Mouse (Mus musculus) cerebellum, adult 8-10 months (tissue): ENCODE measurements at regions not wholly inside any gene's neighbourhood (a gene's known extent, or its start where the extent isn't known, plus 50 kb on each side); places are given as distances from the start of the nearest gene placed in this dataset.
A peak's percentile ranks its signal among the peaks of the same experiment; 100 is the strongest.

Experiments used
- DNase-seq: peaks from one replicate; pipeline ENCODE4 v3.0.0; 2022

DNA sequence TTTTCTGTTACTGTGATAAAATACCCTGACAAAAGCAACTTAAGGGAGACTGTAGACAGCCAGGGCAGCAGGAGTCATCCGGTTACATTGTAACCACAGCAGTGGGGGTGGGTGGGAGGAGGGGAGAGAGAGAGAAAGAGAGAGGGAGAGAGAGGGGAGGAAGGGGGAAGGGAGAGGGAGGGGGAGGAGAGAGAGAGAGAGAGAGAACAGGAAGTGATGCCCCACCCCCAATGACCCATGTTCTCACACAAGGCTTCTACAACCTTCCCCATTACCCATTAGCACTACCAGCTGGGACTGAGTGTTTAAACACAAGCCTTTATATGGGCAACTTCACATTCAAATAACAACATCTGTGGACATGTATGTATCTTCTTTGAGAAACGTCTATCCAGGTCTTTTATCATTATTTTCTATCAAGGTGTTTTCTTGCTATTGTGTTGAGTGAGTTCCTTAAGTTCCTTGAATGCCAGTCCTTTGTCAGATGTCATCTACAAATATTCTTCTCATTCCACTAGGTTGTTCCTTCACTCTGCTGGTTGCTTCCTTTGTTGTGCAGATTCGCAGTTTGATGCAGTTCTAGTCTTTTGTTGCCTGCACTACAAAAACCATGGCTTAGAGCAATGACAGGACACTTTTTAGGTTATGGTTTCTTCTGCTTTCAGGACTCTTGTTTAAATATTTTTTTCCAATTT lies 274.7 kb upstream of the Ddx18 start:
- no peak for DNase-seq

DNA sequence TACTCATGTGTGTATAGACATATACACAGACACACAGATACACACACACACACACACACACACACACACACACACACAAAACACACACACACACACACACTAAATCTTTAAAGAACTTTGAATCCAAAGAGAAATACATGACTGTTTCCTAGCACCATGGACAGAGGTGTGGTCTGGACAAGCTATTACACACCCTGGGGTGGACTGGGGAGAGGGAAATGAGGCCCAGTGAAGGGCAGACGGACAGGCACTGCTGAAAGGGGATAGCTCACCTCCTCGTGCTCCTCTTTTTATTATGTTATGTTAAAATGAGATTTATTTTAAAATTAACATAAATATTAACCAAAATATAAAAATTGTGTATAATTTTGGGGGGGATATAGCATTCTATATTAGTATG lies 265.8 kb upstream of the Ddx18 start:
- no peak for DNase-seq

DNA sequence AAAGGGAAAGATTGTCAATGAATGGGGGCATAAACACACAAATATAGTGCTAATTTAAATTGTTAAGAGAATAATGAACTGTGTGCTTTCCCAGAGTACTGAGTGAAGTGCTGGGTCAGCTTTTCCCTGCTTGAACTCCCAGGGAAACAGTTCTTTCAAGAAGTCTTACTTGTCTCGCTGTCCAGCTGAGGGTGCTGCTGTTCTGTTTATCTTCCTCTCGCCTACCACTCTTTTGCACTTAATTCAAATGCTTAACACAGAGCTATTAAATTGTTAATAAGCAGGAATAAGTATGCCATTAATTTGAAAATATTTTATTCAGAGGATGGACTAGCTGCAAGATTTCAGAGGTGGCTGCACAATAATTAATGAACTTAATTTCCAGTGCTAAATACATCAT lies 262.5 kb upstream of the Ddx18 start:
- DNase-seq: no peak

DNA sequence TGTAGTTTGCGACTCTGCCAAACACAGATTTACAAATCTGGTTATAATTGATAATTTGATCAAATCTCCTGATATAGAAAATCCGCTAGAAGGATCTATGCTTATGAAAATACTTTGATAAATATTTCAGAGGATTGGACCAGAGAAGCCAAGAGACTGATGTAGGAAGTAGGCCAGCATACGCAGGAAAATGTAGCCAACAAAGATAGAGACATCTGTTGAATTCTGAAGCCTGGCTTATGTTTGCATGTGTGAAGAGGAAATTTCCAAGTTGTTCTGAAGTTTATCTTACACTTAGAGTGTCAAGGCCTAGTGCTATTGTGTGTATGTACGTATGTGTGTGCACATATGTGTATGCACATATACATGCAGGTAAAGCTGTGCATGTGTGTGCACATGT lies 255.2 kb upstream of the Ddx18 start:
- no peak for DNase-seq

DNA sequence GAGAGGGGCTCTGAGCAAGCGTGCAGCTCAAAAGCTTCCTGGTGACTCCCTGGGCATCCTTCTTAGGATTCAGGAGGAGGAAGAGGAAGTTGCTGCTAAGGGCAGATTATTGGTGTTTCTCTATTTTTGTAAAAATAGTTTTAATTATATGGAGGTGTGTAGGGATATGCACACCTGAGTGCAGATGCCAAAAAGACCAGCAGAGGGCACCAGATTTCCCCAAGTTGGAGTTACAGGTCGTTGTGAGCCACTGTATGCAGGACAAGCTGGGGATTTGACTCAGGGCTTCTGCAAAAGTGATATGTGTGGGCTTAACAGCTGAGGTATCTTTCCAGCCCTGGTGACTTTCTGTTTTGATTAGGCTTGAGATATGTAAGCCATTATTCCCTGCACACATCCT lies 235.5 kb upstream of the Ddx18 start:
- DNase-seq: no peak

DNA sequence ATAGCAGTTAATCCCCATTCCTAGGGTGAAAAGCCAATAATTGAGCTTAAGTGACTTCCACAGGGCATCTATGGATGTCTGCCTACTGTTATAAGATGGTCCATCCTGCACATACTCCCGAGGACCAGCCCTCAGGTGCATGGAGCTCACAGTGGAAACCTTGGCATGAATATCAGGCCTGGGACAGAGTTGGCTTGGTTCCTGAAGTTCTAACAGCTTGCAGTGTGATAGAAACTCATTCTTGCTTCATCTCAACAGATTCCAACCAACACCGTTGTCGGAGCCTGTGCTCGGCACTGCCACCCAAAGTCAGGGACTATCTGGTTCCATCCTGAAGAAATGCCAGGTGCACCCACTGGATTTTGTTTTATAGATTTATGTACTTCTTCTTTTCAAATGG lies 234.7 kb upstream of the Ddx18 start:
- DNase-seq: peak; percentile 7

DNA sequence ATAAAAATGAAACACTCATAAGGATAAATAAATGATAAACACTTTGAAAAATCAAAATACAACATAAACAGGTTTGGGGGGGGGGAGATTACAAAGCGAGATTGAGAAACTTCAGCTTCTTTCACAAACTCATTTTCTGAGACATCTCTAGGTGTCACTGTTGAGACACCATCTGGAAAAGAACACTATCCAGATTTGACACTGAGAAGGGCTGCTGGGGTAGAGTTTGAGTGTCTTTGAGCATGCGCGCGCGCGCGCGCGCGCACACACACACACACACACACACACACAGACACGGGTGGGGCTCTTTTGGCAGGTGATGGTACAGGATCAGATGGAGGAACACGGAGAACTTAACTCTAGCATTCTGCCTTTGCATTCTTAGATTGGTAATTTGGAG lies 230.7 kb upstream of the Ddx18 start:
- no peak for DNase-seq

DNA sequence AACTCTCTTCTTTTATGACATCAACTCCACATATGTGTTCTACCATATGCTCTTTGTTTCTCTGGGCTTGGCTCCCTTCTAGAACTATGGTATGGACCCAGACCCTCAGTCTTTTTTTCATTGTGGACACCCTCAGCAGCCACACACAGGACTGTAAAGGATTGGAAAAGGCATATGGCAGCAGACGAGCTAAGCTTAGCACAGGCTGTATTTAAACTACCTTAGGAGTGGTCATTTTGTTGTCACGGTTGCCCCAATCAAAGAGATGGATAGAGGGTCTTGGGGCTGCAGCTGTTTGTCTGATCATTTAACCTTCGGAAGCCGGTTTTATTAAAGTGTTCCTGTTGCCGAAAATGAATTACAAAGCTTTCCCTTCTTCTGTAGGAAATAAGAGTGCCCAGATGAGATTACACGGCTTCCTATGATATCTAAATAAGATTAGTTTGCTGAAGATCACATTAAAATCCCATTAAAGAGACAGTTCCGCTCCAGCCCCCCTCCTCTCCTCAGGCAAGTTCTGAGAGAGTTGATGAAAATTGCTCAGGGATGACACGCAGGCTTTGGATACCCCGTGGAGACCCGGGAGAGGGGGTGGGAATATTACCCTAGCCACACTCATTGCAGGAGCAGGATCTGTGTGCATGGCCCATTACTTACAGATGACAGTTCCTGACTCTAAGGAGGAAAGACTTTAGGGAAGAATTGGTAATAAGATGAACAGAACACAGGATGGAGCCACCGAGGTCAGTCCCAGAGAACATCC lies 227.4 kb upstream of the Ddx18 start:
- DNase-seq: no peak

DNA sequence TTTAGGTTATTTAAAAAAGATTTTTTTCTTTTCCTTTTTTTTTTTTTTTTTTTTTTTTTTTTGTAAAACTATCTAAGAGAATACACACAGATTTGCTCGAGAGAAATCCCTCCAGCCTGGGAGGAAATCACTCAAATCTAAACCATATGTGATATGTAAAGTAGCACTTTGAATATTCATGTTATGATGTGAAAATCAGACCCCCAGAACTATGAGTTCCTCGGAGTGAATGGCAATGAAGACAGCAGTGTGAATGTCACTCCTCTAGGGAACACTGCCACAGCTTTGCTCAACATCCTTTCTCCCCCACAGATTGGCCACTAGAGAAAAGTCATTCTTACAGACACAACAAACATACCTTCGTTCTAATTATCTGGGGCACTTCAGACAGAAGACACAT lies 217.8 kb upstream of the Ddx18 start:
- DNase-seq: no peak

DNA sequence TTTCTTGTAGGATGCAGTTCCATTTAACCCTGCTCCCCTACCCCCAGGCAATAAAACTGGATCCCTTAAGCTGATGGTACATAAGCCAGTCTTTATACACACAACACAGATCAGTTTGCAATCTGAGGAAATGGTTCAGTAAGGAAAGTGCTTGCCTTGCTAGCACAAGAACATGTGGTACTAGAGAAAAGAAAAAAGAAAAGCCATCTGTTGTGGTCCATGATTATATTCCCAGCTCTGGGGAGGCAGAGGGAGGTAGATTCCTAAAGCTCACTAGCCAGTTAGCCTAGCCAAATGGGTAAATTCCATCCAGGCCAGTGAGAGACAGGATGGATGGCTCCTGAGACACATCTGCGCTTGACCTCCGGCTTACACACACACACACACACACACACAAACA lies 206.2 kb upstream of the Ddx18 start:
- DNase-seq: no peak

DNA sequence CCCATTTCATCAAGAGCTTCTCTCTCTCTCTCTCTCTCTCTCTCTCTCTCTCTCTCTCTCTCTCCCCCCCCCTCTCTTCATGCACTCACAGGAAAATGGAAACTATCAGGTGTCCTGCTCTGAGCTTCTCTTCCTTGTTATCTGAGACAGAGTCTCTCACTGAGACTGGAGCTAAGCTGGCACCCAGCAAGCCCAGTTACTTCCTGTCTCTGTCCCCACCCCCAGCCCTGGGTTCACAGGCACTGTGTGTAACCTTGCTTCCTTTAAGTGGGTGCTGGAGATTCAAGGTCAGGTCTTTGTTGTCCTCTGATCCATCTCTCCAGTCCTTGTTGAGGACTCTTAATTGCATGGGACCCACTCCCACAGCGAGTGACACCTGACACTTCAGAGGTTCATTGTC lies 203.7 kb upstream of the Ddx18 start:
- DNase-seq: no peak

DNA sequence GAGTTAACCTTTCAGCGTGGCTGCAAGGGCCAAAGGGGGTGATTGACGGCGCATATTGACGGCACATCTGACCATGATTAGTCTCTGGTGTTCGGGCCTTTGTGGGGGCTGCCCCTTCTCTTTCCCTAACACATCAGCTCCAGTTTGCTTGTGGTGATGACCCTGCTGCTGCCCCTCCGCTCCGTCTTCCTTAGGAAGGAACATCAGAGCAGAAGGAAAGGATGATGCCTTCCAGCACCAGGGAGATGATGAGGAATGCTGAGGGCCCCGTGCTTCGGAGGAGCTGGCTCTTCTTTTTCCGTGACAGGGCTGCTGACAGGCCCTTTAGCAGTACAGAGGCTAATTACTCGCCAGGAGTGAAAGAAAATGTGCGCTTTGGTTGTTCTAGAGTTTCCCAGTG lies 203.1 kb upstream of the Ddx18 start:
- no peak for DNase-seq

DNA sequence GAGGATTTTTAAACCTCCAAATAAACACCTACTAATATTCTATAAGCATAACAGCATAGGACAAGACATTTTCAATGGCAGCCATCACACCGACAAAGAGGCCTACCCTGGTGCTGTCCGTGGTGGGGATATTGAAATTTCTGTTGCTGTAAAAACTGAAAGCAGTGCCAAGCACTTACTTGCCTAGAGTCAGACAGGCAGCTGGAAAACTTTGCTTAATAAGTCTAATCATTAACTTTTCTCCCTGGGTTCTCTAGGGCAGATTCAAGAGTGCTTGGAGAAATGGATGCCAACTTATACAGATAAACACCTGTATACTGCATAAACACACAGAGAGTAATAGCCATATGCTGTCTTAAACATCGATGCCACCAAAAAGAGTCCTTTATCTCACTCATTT lies 192.3 kb upstream of the Ddx18 start:
- no peak for DNase-seq

DNA sequence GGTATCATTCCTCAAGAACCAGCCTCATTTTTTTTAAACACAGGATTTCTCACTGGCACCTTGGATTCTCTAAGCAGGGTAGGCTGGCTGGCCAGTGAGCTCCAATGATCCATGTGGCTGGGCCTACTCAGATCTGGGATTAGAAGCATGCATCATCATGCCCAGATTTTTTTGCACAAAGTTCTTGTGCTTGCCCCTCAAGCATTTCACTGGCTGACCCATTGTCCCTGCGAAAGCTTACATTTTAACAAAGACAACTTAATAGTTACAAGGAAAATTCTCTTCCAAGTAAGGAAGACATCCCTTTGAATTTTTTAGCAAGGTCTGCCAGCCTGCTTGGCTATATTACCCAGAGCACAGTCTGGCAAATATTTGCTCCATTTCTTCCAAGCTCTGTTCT lies 177.4 kb upstream of the Ddx18 start:
- DNase-seq: no peak

DNA sequence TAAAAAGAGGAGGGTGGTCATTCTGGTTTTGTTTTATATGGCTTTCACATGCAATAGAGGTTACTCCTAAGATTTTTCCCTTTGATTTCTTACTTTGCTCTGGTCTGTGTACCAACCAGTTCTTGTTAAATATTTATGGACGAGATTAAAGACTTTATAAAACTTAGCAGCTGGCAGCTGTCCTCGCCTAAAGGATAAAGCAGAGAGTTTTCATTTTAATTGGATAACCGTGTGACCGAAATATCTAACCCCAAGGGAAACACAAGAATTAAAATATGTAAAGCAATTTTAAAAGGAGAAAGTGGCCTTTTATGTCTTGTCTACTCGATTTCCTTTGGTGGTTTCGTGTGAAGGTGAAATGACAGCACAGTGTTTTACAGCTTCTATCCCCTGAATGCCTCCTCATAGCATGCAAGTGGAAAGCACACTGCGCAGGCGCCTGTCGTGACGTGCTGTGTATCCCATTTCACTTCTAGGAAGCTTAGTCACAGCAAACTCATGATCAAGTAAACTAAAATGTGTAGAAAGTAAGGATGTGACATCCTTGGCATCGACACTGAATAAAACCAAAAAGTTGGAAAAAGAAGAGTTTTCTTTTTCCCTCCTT lies 167.4 kb upstream of the Ddx18 start:
- DNase-seq: no peak

DNA sequence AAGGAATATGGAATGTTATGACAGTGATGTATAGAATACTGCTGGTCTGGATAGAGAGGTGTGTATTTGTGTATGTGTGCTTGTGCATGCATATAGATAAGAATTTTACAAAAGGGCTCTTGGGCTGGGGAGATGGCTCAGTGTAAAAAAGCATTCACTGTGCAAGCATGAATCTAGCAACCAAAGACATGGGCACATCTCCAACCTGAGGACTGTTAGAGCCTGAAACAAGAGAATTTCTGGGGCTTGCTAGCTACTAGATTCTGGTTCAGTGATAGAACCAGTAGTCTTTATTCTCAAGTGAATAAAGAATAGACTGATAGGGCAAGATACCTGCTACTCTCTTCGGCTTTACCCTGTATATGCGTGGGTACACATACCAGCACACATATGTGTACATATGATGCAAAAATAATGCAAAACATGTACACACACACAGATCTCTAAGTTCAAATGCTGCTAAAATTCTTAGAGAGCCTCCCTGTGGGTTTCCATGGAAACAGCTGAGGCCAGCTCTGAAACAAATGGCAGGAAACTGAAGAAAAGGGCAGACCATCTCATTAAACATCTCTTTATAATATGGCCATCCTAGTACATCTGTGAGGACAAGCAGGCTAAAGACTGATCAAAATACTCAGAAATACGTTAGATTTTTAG lies 166.8 kb upstream of the Ddx18 start:
- no peak for DNase-seq

DNA sequence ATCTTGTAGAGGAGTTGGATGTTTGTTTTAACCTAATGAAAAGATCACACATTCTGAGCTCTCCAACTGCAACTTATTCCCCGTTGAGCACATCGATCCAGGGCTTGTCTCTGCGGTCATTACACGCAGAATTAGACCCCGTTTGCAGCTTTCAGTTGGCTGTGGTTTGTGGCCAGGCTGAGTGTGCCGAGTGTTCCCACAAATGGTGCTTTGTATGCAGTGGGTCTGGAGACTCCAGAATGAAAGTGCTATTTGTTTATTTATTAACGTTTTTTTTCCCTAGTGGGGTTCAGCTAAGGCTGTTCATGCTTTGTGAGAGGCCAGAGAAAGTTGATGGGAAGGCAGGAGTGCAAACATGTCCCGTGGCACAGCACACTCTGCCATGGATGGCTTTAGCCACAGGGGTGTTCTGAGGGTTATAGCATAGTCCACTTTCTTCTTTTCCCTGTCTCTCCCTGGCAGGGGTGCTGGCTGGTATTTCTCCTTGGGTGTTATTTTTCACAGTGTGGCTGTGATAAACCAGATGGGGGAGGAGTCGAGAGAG lies 141.6 kb upstream of the Ddx18 start:
- DNase-seq: no peak

DNA sequence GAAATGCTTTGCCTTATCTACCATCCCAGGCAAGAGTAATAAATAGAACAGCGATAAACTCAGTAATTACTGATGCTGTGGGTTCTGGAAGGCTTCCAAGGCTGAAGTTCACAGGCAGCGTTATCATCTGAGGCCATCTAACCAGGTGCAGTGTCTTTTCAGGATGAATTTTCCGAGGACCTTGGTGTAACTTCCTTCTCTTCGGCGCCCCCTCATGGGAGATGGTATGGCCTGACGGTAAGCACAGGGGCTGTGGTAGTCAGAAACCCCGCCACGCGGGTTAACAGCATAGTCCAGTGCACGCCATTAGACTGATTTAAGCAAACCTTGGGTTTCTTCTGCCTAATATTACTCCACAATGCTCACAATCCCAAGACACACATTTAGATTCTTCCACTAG lies 140.5 kb upstream of the Ddx18 start:
- DNase-seq: no peak

DNA sequence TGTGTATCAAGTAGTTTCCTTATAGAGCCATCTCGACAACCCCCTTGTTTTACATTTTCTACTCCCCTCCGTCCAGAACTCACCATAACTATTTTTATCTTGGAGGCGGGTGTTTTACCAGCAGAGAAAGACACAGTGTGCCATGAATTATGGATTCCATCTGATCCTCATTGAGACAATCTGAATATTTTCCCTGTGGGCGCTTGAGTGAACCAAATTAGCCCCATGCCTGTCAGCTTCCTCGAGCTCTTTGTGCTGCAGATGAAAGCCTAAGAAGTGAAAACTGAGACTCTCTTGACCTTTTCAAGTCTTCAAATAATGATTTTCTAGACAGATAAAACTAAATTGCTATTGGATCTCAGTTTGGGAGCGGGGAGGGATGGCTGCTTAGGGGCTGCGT lies 134.0 kb upstream of the Ddx18 start:
- no peak for DNase-seq

DNA sequence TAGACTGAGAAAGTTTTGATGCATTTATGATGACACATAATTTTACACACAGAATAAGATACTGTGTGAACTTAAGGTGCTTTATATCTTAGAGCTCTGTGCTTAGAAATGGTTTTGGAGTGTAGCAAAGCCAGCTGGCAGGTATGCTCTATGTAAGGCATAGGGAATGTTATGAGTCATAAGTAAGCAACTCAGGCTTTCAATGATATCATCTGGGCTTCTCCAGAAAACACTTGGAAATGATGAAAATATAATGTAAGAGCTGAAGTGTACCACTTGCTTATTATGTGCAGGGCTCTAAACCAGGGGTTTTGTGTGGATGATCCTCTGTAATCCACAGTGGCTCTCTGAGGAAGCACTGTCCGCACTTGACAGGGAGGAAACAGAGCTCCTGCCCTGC lies 86.1 kb upstream of the Ddx18 start:
- no peak for DNase-seq

DNA sequence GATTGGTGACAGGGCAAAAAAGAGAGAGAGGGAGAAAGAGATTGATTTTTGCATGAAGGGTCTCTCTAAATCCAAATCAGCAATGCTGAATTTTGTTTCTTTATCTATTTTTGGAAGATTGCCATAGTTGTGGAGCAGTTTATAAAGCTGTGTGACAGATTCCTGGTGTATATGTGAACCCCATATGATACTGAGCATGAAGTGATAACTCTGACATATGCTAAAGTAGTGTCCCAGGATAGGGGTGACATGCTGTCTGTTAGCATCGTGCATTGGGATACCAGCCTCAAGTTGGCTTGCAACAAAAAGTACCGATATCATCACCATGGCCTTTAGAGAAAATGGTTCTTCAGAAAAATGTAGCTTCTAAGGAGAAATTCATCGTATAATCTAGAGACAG lies 82.3 kb upstream of the Ddx18 start:
- no peak for DNase-seq

DNA sequence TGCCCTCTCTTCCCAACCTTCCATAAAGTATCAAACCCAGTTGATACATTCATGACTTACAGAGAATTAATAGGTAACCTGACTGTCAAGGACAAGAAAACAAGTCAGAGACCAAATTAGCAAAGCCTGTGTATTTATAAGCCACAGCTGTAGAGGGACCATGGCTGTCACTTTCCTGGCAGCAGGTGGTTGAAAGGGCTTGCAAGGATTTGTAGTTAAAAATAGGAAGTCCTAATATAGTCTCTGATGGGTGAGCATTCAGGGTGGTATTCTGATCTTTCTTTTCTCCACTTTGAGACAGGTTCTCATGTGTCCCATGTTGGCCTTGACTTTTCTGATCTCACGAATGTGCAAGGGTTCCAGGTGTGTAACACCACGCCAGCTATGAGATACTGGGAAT lies 63.7 kb upstream of the Ddx18 start:
- DNase-seq: no peak

DNA sequence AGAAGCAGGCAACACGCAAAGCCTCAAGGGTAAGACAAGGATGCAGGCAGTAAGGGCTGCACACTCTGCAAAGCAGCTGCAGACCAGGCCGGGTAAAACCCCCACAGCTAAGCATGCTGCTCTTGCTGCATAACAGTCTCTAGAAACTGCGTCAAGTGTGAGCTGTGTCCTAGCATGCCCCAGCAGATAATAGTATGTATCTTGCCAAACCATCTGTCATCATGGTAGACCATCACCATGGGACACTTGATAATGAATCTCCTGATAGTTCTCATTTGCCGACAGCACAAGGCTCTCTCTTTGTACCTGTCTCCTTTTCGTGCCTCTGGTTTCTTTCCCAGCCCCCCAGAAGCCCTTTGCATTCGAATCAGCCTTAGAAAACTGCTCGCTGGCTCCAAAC lies 52.5 kb upstream of the Ddx18 start:
- DNase-seq: no peak

DNA sequence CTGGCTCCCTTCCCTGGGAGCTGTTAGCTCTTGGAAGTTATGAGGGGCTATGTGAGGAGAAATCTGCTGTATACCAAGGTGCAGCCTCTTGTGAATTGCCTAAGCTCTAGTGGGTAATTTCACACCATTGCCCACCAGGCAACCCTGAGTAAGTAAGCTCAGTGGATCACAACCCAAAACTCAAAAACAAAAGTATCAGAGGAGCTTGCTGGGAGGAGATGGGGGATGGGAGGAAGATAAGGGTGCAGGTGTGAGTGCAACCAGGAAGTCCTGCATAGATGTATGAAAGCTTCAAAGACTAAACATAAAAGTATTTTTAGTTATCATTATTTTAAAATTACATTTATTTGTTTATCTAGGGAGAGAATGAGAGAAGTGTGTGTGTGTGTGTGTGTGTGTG lies 50.8 kb upstream of the Ddx18 start:
- no peak for DNase-seq
